Mouse (Mus musculus) hematopoietic stem cell, adult 5-6 weeks (primary cell): ENCODE measurements around the gene 1700080O16Rik. TPM values are rescaled to one million over a fixed set of nuclear protein-coding genes. Genes with fewer than 3 reads are reported as not detected.

Source experiments
- ATAC-seq, 2 experiments: fragments of 125-278 bp in 1 of 2; replicated peaks in 1 of 2; 2 replicates each; pipeline ENCODE4 v1.8.0; 2016 to 2017; ENCODE audit warnings: inconsistent platforms in 2 of 2, mild to moderate bottlenecking in 2 of 2, moderate number of reproducible peaks in 2 of 2, low read depth in 1 of 2, moderate TSS enrichment in 1 of 2; ENCODE audit not compliant: low FRiP score in 2 of 2, poor library complexity in 2 of 2, severe bottlenecking in 2 of 2, insufficient read depth in 1 of 2, low TSS enrichment in 1 of 2
- total RNA-seq: library from RNA; stranded (forward); fragments of 172-1452, 232-1000 nt; gene quantifications from 2 replicates; pipeline ENCODE4 v1.2.3, GENCODE M21; 2017

1700080O16Rik gene
- total RNA-seq = not detected in 2 replicates

DNA sequence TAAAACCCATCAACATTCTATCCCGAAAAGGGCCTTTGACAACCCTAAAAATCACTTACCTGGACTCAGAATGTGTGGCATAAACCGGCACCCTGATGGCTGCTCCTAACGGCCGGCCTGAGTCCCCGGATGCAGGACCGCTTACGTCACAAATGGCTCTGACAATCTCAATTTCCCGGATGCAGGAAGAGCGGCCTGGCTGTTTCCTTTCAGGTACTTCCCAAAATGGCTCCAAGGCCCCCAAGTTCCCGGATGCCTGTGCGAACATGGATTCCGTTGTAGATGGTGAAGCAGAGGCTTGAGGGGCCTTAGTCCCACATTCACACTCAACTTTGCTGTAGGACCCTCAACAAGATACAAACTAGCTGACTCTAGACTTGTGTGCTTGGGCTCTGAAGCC is at the start of gene 1700080O16Rik:
Gene 1700080O16Rik (minus strand): TSS at position 101 of the 400 bp plus-strand sequence.
- no peak for ATAC-seq

DNA sequence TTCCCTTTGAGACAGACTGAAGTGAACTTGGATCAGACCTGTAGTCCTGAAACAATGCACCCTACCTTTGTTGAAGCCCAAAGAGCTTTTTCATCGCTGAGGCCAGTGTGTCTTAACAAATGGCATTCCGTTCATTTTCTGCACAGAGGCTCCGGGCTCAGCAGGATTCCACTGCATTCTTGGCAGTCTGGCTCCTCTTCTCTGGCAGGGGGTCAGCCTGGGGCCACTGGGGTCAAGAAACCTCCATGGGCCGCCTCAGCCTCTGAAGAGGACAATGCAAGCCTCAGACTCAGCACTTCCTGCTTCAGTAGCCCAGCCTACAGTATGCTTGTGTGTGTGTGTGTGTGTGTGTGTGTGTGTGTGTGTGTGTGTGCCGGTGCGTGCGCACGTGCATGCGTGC is 45.1 kb upstream of the 1700080O16Rik start:
- no peak for ATAC-seq

DNA sequence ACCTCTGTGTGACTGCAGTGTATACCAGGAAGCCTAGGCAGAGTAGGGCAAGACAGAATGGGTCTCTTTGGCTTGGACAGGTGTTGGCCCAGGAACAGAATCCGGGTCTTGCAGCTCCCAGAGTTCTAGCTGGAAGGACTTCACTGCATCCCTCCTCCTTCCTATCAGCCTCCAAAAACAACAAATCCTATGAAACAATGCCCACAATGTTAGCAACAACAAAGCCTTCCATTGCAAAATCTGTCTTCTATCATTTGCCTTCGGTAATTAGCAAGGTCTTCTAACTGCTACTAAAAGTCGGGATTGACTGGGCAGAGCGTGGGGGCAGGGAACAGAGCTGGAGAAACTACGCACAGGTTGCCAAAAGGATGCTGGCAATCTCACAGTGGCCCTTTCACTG is 27.5 kb upstream of the 1700080O16Rik start:
- no peak for ATAC-seq

DNA sequence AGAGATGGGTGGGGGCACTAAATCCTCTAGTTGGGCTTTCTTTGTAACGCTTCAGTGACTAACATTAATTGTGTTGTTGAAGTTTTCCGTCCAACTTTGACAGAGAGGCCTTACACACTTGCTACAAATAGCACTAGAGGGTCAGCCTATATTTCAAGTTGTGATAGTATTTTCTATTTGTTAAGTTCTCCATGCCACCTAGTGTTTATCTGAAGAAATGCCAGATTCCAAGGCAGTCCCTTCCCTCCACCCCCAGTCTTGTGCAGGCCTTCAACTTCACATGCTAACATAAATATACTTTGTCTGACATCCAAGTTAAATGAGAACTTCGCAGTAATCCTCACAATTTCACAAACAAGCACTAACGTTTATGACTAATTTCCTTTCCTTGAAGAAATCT is 26.9 kb upstream of the 1700080O16Rik start:
- no peak for ATAC-seq

DNA sequence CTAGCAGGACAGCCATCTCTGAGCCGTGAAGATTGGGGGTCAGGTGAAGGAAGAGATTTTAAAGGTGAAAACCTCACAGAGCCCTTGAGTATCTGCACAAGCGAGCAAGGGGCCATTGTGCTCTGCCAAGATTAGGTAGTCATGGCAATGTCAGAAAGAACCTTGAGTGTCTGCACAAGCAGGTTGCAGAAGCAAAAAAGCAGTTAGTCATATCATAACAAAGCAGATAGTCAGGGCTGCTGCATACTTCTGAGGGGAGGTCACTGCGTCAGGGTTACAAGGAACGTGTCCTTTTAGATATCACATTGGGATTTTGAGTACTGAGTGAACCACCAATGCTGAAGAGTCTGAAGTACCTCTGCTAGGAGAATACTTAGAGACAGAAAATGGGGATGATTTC is 3.8 kb upstream of the 1700080O16Rik start:
- ATAC-seq = no peak

DNA sequence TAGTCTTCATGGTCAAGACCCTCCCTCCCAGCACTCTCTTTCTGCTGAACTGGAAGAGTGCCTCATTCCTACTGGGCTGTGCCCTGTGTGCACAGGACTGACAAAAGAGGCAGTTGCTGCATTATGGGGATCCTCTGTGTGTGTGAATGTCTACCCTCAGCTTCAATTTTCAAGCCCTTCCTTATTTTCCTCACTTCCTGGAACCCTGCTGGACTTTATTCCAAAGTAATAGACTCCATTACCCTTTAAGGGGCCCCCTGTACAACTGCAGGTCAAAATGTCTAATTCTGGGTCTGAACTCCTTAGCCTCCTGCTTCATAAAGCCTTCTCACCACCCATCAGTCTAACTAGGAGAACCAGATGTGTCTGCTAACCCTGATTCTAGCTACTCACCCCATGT is 2.0 kb upstream of the 1700080O16Rik start:
- ATAC-seq = no peak

DNA sequence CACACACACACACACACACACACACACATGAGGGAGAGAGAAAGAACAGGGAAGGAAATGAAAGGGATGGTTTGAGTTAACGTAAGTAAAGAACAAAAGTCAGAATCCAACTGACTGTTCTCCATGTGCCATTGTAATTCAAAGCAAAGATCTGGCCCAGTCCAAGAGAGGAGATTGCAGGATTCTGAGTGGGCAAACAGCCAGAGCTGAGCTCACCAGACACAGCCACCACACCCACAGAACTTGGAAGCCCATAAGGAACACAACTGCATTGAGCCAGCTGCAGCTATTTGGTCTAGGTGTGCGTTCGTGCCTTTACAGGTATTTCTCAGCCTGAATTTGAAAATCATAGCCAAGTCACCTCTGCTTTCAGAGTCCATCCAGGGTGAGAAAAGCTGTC is 24.5 kb downstream of the 1700080O16Rik start:
- ATAC-seq = no peak

DNA sequence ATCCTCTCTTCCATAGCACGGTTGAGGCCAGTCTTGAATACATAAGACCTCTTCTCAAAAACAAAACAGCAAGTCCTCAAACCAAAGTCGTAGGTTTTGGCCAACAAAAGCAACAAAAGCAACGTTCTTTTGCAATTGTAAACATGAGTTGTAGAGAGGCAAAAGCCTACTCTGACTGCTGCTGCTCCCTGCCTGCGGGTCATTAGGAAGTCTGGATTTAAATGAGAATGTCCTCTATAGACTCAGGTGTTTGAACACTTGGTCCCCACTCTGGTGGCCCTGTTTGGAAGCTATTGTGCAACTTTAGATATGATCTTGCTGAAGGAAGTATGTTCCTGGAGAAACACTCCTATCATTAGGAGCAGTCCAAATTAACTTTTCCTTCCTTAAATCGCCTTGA is 34.5 kb downstream of the 1700080O16Rik start:
- ATAC-seq = no peak

DNA sequence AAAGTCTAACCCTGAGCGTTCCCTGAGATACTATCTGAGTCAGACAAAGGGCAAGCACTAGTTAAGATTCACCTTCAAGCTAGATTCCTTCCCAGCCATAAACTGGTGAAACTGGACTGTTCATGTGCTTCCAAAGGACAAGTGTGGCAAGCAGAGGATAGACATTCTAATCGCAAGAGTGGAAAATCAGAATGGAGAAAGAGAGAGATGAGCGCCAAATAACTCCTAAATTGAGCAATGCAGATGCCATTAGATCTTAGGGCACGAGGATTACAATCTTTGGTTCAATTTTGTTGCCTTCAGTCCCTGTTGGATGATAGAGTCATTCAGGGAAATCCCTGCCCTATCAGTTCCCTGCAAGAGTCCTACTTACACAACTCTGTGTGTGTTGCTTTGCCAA is 53.5 kb downstream of the 1700080O16Rik start:
- ATAC-seq = no peak

Other genes starting within 250 kb of the 1700080O16Rik start
- gene Usp26, start 171.5 kb downstream of the 1700080O16Rik start, total RNA-seq = not detected in 2 replicates
- gene Gpc4, start 192.5 kb upstream of the 1700080O16Rik start, total RNA-seq = 0.05 TPM in 1 of 2 replicates, not detected in the other